Mouse (Mus musculus): ENCODE measurements at regions not wholly inside any gene's neighbourhood (a gene's known extent, or its start where the extent isn't known, plus 50 kb on each side); places are given as distances from the start of the nearest gene placed in this dataset.

GRCm38 (mm10) chr6:117652917-117653316, 188.1 kb upstream of the Zfp637 start:
- peaks cover 39% of the 10 kb centered on the region for H3K27me3 ChIP-seq (ENCODE audit: insufficient read depth, poor library complexity, severe bottlenecking)
- H3K4me1 ChIP-seq: peaks cover 8% of the 10 kb centered on the region; the same call in 1 of the 2 replicates
- H3K27ac ChIP-seq: no peak overlapping the region
- no peaks in the 10 kb centered on the region for H3K9me3 ChIP-seq
- no peak for DNase-seq (ENCODE audit: low spot score)
- WGBS: 77% methylated on average over 9 of the region's 9 CpGs
- no peak overlapping the region for H3K4me3 ChIP-seq
- no peaks in the 10 kb centered on the region for H3K36me3 ChIP-seq

- no peaks in the 10 kb centered on the region for H3K36me3 ChIP-seq
- no peak for DNase-seq (ENCODE audit: low spot score)
- 87% methylated on average over 15 of the region's 15 CpGs for WGBS
- peaks cover 47% of the 10 kb centered on the region for H3K27me3 ChIP-seq (ENCODE audit: insufficient read depth, poor library complexity, severe bottlenecking)
- H3K4me1 ChIP-seq: peaks cover 8% of the 10 kb centered on the region; the same call in 1 of the 2 replicates
- H3K4me3 ChIP-seq: no peak overlapping the region
- H3K27ac ChIP-seq: no peak overlapping the region
- H3K9me3 ChIP-seq: no peaks in the 10 kb centered on the region
These were observed 187.0 kb upstream of the Zfp637 start for GRCm38 (mm10) chr6:117653886-117654425.

GRCm38 (mm10) chr6:117655986-117656385, 185.0 kb upstream of the Zfp637 start:
- peaks cover 8% of the 10 kb centered on the region; the same call in 1 of the 2 replicates for H3K4me1 ChIP-seq
- H3K27me3 ChIP-seq (ENCODE audit: insufficient read depth, poor library complexity, severe bottlenecking): peaks cover 55% of the 10 kb centered on the region
- H3K4me3 ChIP-seq: no peak overlapping the region
- H3K27ac ChIP-seq: no peak overlapping the region
- 76% methylated on average over 4 of the region's 4 CpGs for WGBS
- H3K9me3 ChIP-seq: no peaks in the 10 kb centered on the region
- no peak for DNase-seq (ENCODE audit: low spot score)
- no peaks in the 10 kb centered on the region for H3K36me3 ChIP-seq

- Histone ChIP-seq H3K9me3 (no peaks in the 10 kb centered on the region), H3K27me3 (ENCODE audit: insufficient read depth, poor library complexity, severe bottlenecking) (peaks cover 40% of the 10 kb centered on the region), H3K4me3 (no peak overlapping the region), H3K4me1 (no peaks in the 10 kb centered on the region), H3K36me3 (no peaks in the 10 kb centered on the region), H3K27ac (no peak overlapping the region)
- no peak for DNase-seq (ENCODE audit: low spot score)
- 15% methylated on average over 1 of the region's 1 CpGs for WGBS
These were observed 180.4 kb upstream of the Zfp637 start for GRCm38 (mm10) chr6:117660576-117660975.

GRCm38 (mm10) chr6:117662635-117663034, 178.3 kb upstream of the Zfp637 start:
- Histone ChIP-seq H3K4me1 (no peaks in the 10 kb centered on the region), H3K4me3 (no peak overlapping the region), H3K9me3 (no peaks in the 10 kb centered on the region), H3K36me3 (no peaks in the 10 kb centered on the region), H3K27ac (no peak overlapping the region), H3K27me3 (ENCODE audit: insufficient read depth, poor library complexity, severe bottlenecking) (peaks cover 27% of the 10 kb centered on the region; the same call in 1 of the 2 replicates)
- no peak for DNase-seq (ENCODE audit: low spot score)
- WGBS: 79% methylated on average over 1 of the region's 1 CpGs

- 0 out of 2 replicates have a peak overlapping the region, but pooled peaks have one; percentile 10 for H3K27ac ChIP-seq
- H3K4me1 ChIP-seq: no peaks in the 10 kb centered on the region
- H3K4me3 ChIP-seq: no peak overlapping the region
- WGBS: 69% methylated on average over 3 of the region's 3 CpGs
- no peaks in the 10 kb centered on the region for H3K27me3 ChIP-seq (ENCODE audit: insufficient read depth, poor library complexity, severe bottlenecking)
- no peak for DNase-seq (ENCODE audit: low spot score)
- no peaks in the 10 kb centered on the region for H3K9me3 ChIP-seq
- H3K36me3 ChIP-seq: no peaks in the 10 kb centered on the region
These were observed 170.6 kb upstream of the Zfp637 start for GRCm38 (mm10) chr6:117670337-117670736.

GRCm38 (mm10) chr6:117670792-117671525, 170.0 kb upstream of the Zfp637 start:
- H3K36me3 ChIP-seq: no peaks in the 10 kb centered on the region
- H3K4me1 ChIP-seq: no peaks in the 10 kb centered on the region
- no peak for DNase-seq (ENCODE audit: low spot score)
- 0 out of 2 replicates have a peak overlapping the region, but pooled peaks have one; percentile 10 for H3K27ac ChIP-seq
- no peaks in the 10 kb centered on the region for H3K9me3 ChIP-seq
- whole genome bisulfite sequencing: 75% methylated on average over 17 of the region's 17 CpGs
- H3K4me3 ChIP-seq: no peak overlapping the region
- H3K27me3 ChIP-seq (ENCODE audit: insufficient read depth, poor library complexity, severe bottlenecking): no peaks in the 10 kb centered on the region

GRCm38 (mm10) chr6:117675059-117675800, 165.8 kb upstream of the Zfp637 start:
- 47% methylated on average over 15 of the region's 15 CpGs for WGBS
- Histone ChIP-seq H3K9me3 (no peaks in the 10 kb centered on the region), H3K27ac (no peak overlapping the region), H3K36me3 (no peaks in the 10 kb centered on the region), H3K4me3 (no peak overlapping the region), H3K4me1 (0 out of 2 replicates have a peak, but pooled peaks cover 13% of the 10 kb centered on the region), H3K27me3 (ENCODE audit: insufficient read depth, poor library complexity, severe bottlenecking) (peaks cover 13% of the 10 kb centered on the region; the same call in 1 of the 2 replicates)
- DNase-seq (ENCODE audit: low spot score): peak; percentile 78

- Histone ChIP-seq H3K4me3 (no peak overlapping the region), H3K36me3 (no peaks in the 10 kb centered on the region), H3K9me3 (0 out of 2 replicates have a peak, but pooled peaks cover under 1% of the 10 kb centered on the region), H3K27ac (no peak overlapping the region), H3K4me1 (0 out of 2 replicates have a peak, but pooled peaks cover 13% of the 10 kb centered on the region), H3K27me3 (ENCODE audit: insufficient read depth, poor library complexity, severe bottlenecking) (peaks cover 13% of the 10 kb centered on the region; the same call in 1 of the 2 replicates)
- 74% methylated on average over 10 of the region's 10 CpGs for WGBS
- no peak for DNase-seq (ENCODE audit: low spot score)
These were observed 164.7 kb upstream of the Zfp637 start for GRCm38 (mm10) chr6:117676064-117676821.

GRCm38 (mm10) chr6:117677062-117677461, 163.9 kb upstream of the Zfp637 start:
- 53% methylated on average over 7 of the region's 7 CpGs for WGBS
- no peak for DNase-seq (ENCODE audit: low spot score)
- H3K4me3 ChIP-seq: no peak overlapping the region
- no peak overlapping the region for H3K27ac ChIP-seq
- peaks cover 13% of the 10 kb centered on the region; the same call in 1 of the 2 replicates for H3K27me3 ChIP-seq (ENCODE audit: insufficient read depth, poor library complexity, severe bottlenecking)
- no peaks in the 10 kb centered on the region for H3K36me3 ChIP-seq
- 0 out of 2 replicates have a peak, but pooled peaks cover 5% of the 10 kb centered on the region for H3K9me3 ChIP-seq
- 0 out of 2 replicates have a peak, but pooled peaks cover 13% of the 10 kb centered on the region for H3K4me1 ChIP-seq

- Histone ChIP-seq H3K36me3 (no peaks in the 10 kb centered on the region), H3K9me3 (0 out of 2 replicates have a peak, but pooled peaks cover 5% of the 10 kb centered on the region), H3K4me3 (no peak overlapping the region), H3K4me1 (0 out of 2 replicates have a peak, but pooled peaks cover 13% of the 10 kb centered on the region), H3K27me3 (ENCODE audit: insufficient read depth, poor library complexity, severe bottlenecking) (peaks cover 13% of the 10 kb centered on the region; the same call in 1 of the 2 replicates), H3K27ac (no peak overlapping the region; the same call in 1 of the 2 replicates)
- DNase-seq (ENCODE audit: low spot score): no peak
- 88% methylated on average over 2 of the region's 2 CpGs for WGBS
These were observed 163.2 kb upstream of the Zfp637 start for GRCm38 (mm10) chr6:117677821-117678220.

- Histone ChIP-seq H3K36me3 (no peaks in the 10 kb centered on the region), H3K4me1 (0 out of 2 replicates have a peak, but pooled peaks cover 13% of the 10 kb centered on the region), H3K27ac (no peak overlapping the region), H3K4me3 (no peak overlapping the region), H3K27me3 (ENCODE audit: insufficient read depth, poor library complexity, severe bottlenecking) (peaks cover 13% of the 10 kb centered on the region; the same call in 1 of the 2 replicates), H3K9me3 (0 out of 2 replicates have a peak, but pooled peaks cover 5% of the 10 kb centered on the region)
- WGBS: 65% methylated on average over 5 of the region's 5 CpGs
- DNase-seq (ENCODE audit: low spot score): no peak
These were observed 162.7 kb upstream of the Zfp637 start for GRCm38 (mm10) chr6:117678276-117678675.

Measured in heart, embryonic 10.5 days (tissue).